Mouse (Mus musculus) c-Kit-positive CD71-positive TER-119-positive erythroid progenitor cells, embryonic 14.5 days (primary cell): ENCODE measurements around the gene Gfod1.

Experiments used
- DNase-seq: peaks from one replicate; pipeline ENCODE4 v3.0.0-alpha.2; 2013; ENCODE audit warnings: low spot score

The Gfod1 gene

DNA sequence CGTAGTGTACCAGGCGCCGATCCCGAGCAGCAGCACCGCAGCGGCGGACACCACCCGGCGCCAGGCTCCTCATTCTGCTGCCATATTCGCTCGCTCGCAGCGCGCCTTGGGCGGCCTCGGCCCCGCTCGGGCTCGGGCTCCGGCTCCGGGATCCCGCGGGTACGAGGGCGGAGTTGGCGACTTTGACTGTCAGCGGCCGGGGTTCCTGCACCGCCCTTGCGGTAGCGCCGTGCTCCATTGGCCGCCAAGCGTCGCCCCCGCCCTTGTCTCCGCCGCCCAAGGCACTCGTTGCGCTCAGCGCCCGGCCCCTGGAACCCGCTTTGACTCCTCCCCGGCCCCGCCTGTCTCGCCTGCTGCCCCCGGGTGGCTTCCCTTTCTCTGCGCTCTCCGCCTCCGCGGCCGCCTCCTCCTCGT, at the start of gene Gfod1:
TSS of gene Gfod1 (minus strand) at position 155 of the 414 bp plus-strand sequence.
- DNase-seq, result peak; percentile 81

DNA sequence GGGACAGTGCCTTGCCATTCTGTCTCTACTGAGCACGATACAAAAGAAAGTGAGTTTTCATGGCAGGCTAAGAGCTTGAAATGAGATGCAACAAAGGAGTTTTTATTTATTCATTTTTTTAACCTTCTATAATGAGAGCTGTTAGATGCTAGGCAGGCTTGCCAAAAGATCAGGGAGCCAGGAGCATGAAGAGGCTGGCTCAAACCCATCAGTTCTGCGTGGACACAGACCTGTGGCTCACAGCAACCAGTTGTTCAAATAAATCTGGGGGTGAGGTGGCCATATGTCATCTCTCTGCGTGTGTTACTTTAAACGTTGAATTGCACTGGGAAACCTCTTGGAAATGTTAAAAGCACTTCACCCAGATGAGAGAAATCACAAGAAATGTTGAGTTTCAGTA, 49.4 kb upstream of the Gfod1 start:
- no peak for DNase-seq

DNA sequence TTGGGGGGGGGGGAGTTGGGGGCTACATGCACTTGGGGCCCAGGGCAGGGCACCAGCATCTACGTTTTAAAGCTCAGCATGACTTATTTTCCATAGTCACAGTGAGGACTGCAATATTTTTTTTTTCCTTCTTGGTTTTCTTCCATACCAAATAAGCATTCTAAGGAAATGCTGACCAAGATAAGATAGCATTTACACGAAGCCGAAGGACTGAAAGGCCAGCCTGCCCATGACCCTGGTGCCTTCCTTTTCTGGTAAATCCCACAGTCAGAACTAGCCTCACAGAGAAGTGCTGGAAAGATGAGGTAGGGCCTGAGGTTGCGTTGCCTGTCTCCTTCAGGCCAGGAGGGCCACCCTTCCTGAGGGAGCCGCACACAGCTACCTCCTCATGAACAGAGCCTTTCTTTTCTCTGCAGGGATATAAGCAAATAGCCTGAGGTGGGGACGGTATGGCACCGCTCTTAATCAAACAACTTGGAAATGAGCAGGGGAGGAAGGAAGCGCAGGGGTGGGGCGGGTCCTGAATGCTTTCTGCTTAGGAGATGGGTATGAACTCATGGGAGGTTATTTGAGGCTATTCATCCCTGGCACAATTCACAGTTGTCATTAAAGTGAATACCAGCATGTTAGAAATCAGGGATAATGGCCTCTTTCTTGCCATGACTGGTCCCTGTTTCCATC, 46.7 kb upstream of the Gfod1 start:
- DNase-seq, result no peak

DNA sequence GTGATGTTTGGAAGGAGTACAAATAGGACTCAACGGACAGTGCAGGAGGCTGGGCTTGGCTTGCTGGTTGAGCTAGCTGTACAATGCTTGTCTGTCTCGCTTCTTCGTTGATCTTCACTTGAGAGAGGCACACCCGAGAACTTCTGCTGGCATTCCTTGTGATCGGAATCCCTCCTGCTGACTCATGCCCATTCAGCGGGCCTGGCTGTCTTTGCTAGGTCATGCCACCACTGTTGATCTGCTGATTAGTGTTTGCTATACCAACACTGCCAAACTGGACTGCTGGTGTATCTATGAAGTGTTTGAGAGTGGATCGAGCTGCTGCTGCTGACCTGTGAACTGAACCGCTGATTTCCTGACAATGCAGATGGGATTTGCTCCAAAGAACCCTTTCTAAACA, 45.4 kb upstream of the Gfod1 start:
- DNase-seq, result no peak

DNA sequence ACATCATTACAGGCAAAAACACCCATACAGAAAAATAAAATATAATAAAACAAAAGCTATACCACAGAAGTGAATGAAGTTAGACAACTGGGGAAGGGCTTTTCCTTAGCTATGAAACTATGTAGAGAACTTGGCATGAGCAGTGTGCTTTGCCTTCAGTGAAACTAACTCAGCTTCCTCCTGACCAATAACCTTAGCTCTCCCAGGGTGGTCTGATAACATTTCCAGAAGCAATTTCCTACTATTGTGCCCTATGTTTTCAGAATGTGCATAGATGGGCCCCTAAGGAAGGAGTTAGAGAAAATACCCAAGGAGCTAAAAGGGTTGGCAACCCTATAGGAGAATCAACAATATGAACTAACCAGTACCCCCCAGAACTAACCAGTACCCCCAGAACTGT, 42.9 kb upstream of the Gfod1 start:
- DNase-seq, result no peak

DNA sequence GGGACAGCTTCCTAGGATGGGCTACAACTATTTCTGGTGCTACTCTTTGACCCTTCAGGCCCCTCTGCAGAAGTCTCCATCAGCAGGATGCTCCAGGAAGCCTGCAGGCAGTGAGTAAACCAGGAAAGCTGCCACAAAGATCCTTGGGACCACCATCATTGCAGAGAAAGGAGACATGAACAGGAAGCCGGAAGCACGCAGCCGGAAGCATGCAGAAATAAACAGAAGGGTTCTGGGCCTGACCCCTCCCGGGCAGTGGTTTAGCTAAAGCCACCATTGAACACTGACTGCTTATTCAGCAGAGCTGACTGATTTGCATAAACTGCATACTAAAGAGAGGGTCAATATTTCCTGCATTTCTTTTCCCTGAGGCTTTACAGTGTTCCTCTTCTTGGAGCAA, 34.7 kb upstream of the Gfod1 start:
- no peak for DNase-seq

DNA sequence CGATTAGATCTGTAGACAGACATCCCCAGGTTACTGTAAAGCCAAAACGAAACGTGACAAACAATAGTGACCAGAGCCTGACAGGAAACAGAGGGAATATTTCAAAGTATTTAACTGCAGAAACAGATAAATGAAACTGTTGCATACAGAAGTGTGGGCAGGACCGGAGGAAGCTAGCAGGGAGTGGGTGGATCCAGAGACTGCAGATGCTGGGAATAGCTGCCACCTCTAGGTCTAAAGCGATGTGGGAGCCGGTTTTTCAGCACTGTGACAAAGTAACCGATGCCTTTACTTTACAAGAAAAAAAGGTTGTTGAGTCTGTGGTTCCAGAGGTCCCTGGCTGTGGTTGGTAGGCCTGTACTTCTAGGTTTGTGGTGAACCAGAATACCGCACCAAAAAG, 34.0 kb upstream of the Gfod1 start:
- no peak for DNase-seq

DNA sequence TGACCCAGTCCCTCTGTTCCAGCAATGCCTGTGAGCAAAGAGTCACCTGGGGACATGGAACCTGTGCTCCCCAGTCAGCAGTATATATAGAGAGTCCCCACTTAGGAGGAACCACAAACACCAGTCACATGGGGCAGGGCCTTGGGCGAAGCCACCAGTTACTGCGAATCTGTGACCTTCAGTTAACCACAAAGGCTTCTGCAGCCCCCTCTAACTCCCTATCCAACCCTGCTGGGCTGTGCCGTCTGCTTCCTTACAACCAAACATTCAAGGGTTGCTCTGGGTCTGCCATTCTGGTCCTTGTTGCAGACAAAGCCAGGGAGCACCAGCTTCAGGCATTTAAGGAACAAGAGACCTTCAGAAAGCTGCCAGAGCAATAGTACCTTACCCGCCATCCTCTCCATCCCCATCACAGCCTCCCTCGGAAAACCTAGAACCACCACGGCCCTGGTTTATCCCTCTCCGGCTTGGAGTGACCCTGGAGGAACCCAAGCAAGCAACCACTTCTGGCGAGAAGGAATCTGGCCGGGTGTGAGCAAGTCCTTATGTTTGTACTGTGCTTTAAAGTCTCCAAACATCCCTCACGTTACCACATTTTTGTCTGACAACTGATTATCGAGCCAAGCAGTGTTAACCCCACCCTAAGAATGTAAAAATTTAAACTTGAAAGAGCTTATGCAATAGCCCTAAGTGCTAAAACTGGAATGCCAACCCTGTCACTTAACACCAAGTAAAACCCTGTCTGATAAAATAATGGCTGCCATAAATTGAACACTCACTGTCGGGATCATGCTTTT, 32.7 kb upstream of the Gfod1 start:
- DNase-seq, result no peak

DNA sequence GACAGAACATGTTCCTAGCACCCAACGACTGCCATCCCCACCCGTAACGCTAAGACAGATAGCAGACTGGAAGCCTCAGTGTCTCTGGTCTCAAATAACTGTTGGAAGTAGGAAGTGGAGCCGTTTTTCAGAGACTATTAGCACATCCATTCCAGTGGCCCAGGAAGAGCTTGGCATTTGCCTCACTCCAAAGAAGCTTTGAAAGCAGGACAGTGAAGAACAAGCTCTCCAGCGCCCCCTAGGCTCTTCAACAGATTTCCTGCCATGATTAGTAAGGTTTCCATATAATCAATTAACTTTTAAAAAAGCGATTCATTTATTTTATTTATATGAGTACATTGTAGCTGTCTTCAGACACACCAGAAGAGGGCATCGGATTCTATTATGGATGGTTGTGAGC, 28.6 kb upstream of the Gfod1 start:
- peak; percentile 38 for DNase-seq

DNA sequence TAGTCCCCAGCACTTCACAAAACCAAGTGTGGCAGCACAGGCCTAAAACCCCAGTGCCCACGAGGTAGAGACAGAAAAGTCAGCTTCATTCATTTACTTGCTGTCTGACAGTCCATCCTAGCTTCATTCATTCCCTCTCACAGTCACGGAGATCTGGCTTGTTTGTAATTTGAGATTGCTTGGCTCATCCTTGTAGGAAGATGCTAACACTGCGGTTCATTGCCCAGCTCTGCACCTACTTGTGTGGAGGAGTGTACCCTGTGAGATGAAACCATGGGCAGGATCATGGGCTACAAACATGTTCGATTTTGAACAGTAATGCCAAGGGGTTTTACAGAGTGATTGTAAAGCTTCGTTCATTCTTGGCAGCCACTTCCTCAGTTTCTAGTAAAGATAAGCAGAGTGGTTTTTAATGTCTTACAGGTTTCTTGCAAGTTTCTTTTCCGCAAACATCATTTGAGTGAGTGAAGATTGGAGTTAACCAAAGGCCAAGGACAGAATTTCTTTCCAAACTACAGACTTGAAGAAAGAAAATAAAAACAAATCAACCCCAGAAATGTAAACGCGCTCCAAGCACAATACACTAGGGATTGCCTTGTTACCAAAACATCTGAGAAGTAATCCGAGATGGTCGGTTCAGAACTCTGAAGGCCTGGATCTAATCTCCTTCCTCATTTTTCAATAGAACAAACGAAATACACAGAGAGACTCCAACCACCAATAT, 27.9 kb upstream of the Gfod1 start:
- DNase-seq, result no peak

DNA sequence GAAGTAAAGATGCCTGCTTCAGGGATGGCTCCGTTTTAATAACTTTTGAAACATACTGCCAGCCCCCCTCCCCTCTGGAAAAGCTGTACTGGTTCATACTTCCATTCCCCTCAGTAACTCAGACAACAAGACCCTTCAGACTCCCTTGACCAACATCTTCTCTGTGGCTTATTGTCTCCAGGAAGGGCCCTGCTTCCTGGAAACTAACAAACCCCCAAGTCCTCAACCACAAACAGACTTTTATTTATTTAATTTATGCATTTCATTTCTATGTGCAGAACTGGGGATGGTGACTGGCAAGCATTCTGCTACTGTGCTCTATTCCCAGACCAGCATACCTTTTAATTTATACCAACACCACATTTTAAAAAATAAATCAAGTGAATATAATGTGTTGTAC, 21.5 kb upstream of the Gfod1 start:
- DNase-seq, result no peak

DNA sequence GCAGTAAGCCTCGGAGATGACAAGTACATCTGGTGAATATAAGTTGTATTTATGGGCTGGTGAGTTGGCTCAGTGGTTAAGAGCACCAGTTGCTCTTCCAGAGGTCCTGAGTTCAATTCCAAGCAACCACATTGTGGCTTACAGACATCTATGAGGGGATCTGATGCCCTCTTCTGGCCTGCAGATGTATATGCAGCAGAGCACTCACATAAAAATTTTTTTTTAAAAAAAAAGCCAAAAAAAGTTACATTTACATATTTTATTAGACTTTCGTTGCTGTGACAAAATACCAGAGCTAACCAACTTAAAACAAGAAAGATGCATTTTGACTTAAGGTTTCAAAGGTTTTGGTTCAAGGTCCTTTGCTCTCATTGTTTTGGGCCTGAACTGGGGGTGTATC, 17.5 kb upstream of the Gfod1 start:
- no peak for DNase-seq

DNA sequence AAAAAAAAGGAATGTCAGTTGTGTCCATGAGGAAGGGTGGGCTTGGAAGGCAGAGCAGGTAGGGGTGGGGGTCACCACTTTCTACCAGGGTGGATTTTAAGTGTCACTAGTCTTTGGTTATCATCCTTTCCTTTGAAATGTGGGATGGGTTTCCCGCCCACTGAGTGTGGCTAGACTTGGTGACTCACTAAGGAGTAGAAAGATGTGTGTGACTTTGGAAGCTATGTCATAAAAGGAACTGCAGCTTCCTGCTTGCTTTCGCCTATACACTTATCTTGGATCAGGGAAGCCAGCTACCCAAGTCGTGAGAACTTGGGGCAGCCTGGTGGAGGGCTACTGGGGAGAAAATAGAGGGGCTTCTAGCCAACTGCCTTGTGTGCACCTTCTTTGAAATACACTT, 15.4 kb upstream of the Gfod1 start:
- no peak for DNase-seq

DNA sequence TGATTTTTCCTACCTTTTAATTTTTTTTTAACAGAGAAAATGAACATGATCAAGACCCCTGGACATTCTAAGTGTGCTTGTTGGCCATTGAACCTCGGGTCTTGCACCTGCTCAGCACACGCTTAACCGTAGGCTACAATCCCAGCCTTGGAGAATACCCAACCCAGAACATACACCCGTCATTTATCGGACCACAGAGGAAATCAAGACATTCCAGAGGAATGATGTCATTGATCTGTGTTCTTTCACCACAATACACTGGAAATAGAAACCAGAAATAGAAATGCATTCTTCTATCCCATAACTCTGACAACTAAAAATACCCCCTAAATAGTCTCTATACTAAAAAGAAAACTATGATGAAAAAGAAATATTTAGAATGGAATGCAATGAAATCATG, 13.4 kb upstream of the Gfod1 start:
- no peak for DNase-seq

DNA sequence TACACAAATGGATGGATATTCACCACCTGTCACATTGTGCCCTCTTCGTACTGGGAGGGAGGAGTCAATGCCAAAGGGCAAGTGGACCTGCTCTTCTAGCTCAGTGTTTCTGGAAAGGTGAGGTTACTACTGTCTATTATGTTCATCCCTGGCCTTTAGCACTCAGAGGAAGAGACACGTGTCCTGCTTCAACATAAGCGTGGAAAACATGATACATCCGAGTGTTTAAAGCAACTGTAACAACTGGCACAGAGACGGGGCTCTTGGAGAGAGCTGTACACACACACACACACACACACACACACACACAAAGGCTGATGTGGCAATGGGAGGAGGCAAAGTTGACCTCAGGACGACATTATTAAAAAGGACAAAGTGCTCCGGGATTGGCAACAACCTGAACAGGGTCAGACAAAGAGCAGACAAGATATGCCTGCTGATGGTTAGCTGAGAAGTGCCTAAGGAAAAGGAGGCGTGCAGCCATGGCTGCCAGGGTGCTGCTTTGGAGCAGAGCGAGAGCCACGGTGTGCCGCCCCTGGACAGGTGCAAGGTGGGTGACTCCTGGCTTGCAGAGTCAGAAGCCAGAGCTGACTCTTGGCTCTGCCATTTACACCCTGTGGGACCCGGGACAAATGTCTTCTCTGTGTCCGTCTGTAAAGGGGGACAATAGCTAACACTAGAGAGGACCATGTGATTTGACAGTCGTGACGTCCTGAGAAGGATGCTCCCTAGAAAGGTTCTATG, 1.4 kb upstream of the Gfod1 start:
- no peak for DNase-seq

DNA sequence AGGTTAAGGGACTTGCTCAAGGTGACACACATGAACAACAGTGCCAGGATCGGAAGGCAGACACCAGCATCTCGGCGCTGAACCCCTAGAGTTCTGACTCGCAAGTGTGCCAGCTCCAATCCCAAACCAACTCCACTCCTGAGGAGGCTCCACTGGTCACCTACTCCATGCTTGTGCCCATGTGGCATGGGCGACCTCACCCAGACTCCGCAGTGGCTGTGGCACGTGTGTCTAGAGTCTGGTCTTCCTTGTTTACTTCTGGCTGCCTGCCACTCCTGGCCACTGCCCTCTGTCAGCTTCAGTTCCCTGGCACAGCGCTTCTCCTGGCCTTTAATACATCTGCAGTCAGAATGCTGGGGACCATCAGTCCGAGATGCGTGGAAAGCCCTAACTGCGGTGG, 728 bp upstream of the Gfod1 start:
- no peak for DNase-seq

DNA sequence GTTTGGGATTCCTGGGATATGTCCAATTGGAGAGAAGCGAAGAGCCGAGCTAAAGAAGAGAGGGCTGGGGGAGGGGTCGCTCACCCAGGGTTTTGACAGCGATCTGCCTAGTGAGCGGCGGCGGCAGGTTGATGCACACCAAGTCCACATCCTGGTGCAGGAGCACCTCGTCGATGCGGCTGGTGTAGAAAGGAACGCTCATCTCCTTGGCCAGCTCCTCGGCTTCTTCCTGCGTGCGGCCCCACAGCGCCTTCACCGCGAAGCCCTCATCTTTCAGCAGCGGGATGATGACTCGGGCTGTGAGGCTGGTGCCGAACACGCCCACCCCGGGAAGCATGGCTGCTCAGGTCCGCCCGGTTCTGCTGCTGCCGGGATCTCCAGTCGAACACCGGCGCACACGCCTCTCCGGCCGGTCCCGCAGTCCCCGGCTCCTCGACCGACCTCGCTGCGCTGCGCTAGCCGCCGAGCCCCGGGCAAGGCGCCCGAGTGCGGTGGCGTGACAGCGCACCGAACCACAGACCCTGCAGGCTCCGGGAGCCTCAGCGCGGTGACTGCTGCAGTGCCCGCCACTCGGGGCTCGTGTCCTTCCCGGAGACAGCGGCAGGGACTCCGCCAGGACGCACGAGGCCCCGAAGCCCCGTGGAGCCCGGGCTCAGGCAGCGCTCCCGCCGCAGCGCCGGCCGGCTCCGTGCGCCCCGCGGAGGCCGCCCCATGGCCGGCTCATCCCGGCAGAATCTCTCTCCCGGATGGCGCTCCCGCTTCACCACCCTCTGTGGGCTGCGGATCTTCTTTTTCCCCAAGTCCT, 609 bp downstream of the Gfod1 start:
- DNase-seq, result no peak

DNA sequence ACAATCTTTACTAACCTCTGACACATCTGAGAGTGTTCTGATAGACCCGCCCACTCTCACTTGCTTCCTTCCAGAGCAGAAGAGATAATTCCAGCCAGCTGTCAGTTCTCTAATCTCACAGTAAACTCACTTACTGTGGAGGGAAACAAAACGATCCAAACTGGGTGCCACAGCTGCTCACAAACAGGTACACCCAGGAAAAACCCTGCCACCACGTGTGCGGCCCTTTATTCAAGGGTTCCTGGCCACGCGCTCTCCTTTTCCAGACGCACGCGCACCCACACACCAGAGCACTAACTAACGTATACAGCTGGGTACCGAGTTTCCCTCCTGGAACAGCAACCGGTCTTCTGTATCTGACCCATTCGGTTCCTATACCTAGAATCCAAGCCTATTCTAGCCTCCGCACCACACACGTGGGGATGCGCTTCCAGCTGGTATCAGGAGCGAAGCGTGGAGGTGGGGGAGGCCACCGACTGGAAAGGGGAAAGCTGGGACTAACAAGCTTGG, 1.3 kb downstream of the Gfod1 start:
- peak; percentile 29 for DNase-seq

DNA sequence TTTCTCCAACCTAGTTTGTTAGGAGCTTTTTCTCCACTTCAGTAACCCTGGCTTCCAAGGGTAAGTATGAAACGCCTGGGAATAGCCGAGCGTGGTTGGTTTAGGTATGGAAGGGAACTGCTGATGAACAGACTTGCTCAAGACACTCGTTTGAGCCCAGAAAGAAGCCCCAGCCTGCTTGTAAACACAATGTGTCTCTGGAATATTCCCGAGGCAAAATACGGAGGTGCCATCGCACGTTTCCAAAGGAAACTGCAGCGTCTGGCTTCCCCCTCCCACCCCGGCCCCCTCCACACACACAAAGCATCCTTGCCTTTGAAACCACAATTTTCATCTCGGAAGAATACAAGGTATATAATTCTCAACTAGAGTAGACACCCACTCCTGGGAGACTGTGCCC, 1.7 kb downstream of the Gfod1 start:
- no peak for DNase-seq

DNA sequence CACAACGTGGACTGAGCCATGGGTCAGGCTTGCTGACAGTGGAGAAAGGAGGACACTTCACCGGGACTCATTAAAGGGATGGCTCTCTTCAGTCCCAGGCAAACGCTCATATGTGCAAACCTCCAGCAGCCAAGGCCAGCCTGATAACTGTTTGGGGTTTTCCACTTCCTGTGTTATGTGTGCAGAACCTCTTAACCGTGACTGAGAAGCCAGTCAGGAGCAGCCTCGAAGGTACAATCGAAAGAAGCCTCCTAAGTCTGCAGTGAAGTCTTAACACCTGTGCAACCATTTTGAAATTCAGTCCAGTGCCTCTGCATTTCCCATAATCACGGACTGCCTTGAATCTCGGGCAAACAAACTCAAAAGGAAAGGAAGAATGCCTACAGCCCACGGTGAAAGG, 3.1 kb downstream of the Gfod1 start:
- DNase-seq, result no peak

DNA sequence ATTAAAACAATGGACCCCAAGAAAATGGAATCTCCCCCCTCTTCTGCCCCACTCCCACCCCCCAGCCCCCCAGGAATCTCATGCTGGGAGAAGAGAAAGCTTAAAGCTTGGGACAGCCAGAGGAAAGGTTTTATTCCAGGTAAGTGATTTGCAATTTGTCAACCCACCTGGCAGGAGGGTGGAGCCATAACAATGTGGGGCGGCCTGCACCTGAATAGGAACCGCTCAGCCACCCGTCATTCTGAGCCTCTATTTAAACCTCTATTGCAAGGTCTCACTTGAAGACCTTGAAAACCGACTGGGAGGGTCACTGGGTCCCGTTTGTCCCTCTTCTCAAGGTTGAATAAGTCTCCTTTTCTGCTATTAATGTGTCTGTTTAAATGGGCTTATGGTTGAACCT, 3.6 kb downstream of the Gfod1 start:
- DNase-seq, result no peak
